Mouse (Mus musculus) embryonic facial prominence, embryonic 13.5 days (tissue): ENCODE results near the gene Rb1. TPM values are rescaled to one million over a fixed set of nuclear protein-coding genes. Genes with fewer than 3 reads are reported as not detected.
A peak's percentile ranks its signal among the peaks of the same experiment; 100 is the strongest.

Source experiments
- ATAC-seq: fragments of 200-750 bp; cut with Nextera tagmentation; 2 replicates; pipeline ENCODE4 v1.8.0; 2017; ENCODE audit warnings: low read depth; ENCODE audit not compliant: insufficient number of reproducible peaks, insufficient read depth, low FRiP score, low TSS enrichment
- H3K27ac ChIP-seq: fragments of 300-500 bp; sonication (generic); 2 replicates; pipeline ENCODE4 v1.5.1; 2015; ENCODE audit warnings: moderate library complexity, mild to moderate bottlenecking, inconsistent platforms
- H3K27me3 ChIP-seq: fragments of 300-500 bp; sonication (generic); 2 replicates; pipeline ENCODE4 v1.6.1; 2015; ENCODE audit warnings: mild to moderate bottlenecking, inconsistent platforms
- H3K36me3 ChIP-seq: fragments of 300-500 bp; sonication (generic); 2 replicates; pipeline ENCODE4 v1.6.1; 2015; ENCODE audit warnings: mild to moderate bottlenecking, inconsistent platforms
- H3K4me1 ChIP-seq: fragments of 300-500 bp; sonication (generic); 2 replicates; pipeline ENCODE4 v1.6.1; 2015; ENCODE audit warnings: inconsistent platforms
- H3K4me2 ChIP-seq: fragments of 300-500 bp; sonication (generic); 2 replicates; pipeline ENCODE4 v1.6.1; 2015; ENCODE audit warnings: moderate library complexity, mild to moderate bottlenecking, inconsistent platforms
- H3K4me3 ChIP-seq: fragments of 300-500 bp; sonication (generic); 2 replicates; pipeline ENCODE4 v1.5.1; 2015; ENCODE audit warnings: mild to moderate bottlenecking, inconsistent platforms
- H3K9ac ChIP-seq: fragments of 300-500 bp; sonication (generic); 2 replicates; pipeline ENCODE4 v1.6.1; 2015; ENCODE audit warnings: mild to moderate bottlenecking, inconsistent platforms
- H3K9me3 ChIP-seq: fragments of 300-500 bp; sonication (generic); 2 replicates; pipeline ENCODE4 v1.6.1; 2016; ENCODE audit warnings: inconsistent platforms
- WGBS: fragments of 180-500 bp; shearing (Covaris S2); methylation state at CpG from one replicate; pipeline ENCODE4 v1.1.7; 2015; ENCODE audit warnings: mixed read lengths; 5-methylcytosine and 5-hydroxymethylcytosine counted together
- polyA plus RNA-seq: library from polyadenylated mRNA; unstranded; fragments of >200 nt; fragmentation: Nextera tagmentation; extraction: Ambion mirVana; gene quantifications from 2 replicates; pipeline ENCODE4 v1.2.1, GENCODE M21; 2015

Gene Rb1
- polyA plus RNA-seq, 1 experiment from 2014 or later, result 19.1 TPM

DNA sequence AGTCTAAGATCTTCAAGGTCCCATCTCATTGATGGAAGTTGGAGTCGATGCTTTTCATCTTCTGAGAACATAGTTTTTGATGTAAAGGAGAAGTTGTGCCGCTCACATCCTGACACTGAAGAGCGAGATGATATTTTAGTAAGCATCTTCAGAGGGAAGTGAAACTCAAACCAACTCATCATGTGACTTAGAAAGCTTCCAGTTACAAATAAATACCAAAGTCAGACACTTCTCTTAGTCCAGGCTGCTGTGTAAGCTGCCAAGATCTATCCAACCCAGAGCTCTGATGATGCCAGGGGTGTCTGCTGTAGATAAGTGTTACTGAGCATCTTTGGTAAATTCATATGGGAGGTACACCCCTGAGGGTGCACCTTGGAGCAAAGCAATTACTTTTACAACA, 8.3 kb upstream of the Rb1 start:
- Histone ChIP-seq H3K27ac (no peak overlapping the region), H3K4me1 (no peaks in the 10 kb centered on the region), H3K36me3 (no peaks in the 10 kb centered on the region), H3K9ac (no peak overlapping the region), H3K9me3 (no peaks in the 10 kb centered on the region), H3K27me3 (no peaks in the 10 kb centered on the region), H3K4me2 (no peak overlapping the region), H3K4me3 (no peak overlapping the region)
- WGBS, result 85% methylated on average over 3 of the region's 3 CpGs
- no peak for ATAC-seq

- H3K9ac ChIP-seq, result no peak overlapping the region
- no peak overlapping the region for H3K27ac ChIP-seq
- H3K27me3 ChIP-seq, result no peaks in the 10 kb centered on the region
- WGBS, result 85% methylated on average over 4 of the region's 4 CpGs
- peaks cover 9% of the 10 kb centered on the region for H3K4me1 ChIP-seq
- H3K4me2 ChIP-seq, result no peak overlapping the region
- H3K36me3 ChIP-seq, result no peaks in the 10 kb centered on the region
- no peak for ATAC-seq
- H3K9me3 ChIP-seq, result no peaks in the 10 kb centered on the region
- H3K4me3 ChIP-seq, result no peak overlapping the region
These were observed 5.8 kb upstream of the Rb1 start for GRCm38 (mm10) chr14:73331386-73331785.

DNA sequence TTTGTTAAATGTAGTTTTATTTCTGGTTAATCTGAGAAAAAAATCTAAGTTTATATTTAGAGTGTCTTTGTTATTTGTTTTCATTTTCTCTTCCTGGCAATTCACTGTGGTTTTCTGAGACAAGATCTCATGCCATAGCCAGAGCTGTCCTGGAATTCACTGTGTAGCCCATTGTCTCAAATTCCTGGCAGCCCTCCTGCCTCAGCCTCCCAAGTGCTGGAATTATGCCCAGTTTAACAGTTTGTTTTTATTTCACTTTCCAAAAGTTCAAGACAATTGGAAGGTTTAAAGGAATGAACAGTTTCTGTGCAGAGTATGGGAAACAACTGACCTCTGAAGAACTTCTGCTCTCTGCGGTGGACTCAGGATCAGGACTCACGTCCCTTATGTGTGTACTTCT, 4.2 kb upstream of the Rb1 start:
- no peaks in the 10 kb centered on the region for H3K36me3 ChIP-seq
- H3K4me3 ChIP-seq, result no peak overlapping the region
- H3K4me1 ChIP-seq, result peaks cover 9% of the 10 kb centered on the region
- no peaks in the 10 kb centered on the region for H3K9me3 ChIP-seq
- 87% methylated on average over 2 of the region's 2 CpGs for WGBS
- H3K4me2 ChIP-seq, result no peak overlapping the region
- ATAC-seq, result no peak
- H3K9ac ChIP-seq, result no peak overlapping the region
- no peak overlapping the region for H3K27ac ChIP-seq
- H3K27me3 ChIP-seq, result no peaks in the 10 kb centered on the region

DNA sequence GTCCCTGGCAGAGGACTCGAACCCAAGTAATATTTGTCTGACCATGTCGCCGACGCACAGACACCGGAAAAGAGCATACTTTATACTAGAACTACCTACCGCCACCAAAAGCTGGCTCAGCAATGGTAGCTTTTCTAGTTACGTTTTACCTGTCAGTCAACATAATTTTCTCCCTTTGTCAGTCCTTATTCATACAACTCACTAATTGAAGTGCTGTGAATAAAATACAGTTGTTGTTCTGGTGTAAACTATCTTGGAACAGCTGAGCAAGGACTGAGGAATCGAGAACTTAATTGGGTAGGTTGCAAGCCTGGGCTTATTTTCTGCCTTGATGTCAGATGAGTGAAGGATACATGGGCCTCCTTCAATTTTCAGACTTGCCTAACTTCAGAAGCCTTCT, 889 bp upstream of the Rb1 start:
- no peak for ATAC-seq
- H3K27me3 ChIP-seq, result no peaks in the 10 kb centered on the region
- peak overlapping the region; percentile 86 for H3K4me2 ChIP-seq
- no peaks in the 10 kb centered on the region for H3K36me3 ChIP-seq
- peak overlapping the region; percentile 85 for H3K9ac ChIP-seq
- no peaks in the 10 kb centered on the region for H3K9me3 ChIP-seq
- H3K4me3 ChIP-seq, result peak overlapping the region; percentile 91
- WGBS, result 6% methylated on average over 8 of the region's 8 CpGs
- peaks cover 17% of the 10 kb centered on the region for H3K4me1 ChIP-seq
- peak overlapping the region; percentile 91 for H3K27ac ChIP-seq

DNA sequence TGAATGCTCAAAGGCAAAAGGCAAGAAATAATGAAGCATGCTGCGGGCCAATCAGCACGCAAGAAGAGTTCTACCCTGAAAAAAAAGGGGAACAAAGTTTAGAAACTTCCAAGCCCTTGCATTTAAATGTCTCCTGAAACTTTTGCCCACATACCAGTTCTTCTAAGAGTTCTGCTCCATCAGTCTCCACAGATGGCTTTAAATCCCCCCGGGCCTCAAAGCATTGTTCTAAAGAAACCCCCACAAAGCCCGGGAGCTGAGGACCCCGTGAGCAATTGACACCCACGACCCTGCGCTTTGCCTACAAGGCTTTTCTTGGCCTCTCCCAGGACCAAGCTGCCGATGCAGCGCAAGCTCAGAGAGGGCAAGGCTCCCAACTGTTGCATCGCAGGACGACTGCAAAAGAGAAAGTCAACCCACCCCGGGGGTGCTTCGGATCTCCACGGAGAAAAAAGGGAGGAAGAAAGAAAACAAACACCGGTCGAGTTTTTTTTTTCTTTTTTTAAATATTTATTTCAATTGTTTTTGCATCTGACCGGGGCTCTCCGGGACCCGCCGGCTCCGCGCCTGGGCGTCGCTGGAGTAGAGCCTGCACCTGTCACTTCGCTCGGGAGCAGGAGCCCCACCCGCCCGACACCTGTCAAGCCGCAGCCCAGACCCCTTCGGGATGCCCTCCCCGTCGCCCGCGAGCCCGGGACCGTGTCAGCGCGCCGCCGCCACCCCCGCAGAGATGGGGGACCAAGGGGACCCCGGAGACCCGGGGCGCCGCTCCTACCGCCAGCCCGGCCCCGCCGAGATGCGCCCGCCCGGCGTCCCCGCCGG, 777 bp downstream of the Rb1 start:
- ATAC-seq, result peak; percentile 65
- WGBS, result under 1% methylated on average over 55 of the region's 55 CpGs
- peak overlapping the region; percentile 91 for H3K27ac ChIP-seq

DNA sequence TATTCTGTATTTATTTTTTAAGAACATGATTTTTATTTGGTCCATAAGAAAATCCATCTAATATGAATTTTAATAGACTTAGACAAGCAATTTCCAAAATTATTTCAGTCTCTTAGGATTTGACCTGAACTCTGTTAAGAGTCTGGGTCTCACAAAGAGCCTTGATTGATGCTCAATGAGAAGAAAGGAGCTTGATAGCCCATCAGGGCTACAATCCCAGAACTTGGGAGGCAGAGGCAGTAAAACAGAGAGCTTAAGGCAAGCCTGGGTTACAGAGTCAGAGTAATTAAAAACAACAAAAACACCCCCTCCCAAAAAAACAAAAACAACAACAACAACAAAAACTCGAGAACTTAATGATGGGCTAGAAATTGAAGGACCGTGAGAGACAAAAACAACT, 1.7 kb downstream of the Rb1 start:
- Histone ChIP-seq H3K27ac (no peak overlapping the region), H3K9ac (no peak overlapping the region), H3K9me3 (no peaks in the 10 kb centered on the region), H3K4me2 (peak overlapping the region; percentile 86), H3K27me3 (no peaks in the 10 kb centered on the region), H3K4me1 (peaks cover 17% of the 10 kb centered on the region), H3K4me3 (peak overlapping the region; percentile 91; the same call in 1 of the 2 replicates), H3K36me3 (no peaks in the 10 kb centered on the region)
- ATAC-seq, result no peak
- 44% methylated on average over 2 of the region's 2 CpGs for WGBS

More for the DNA sequence above, 777 bp downstream of the Rb1 start:
- Histone ChIP-seq H3K9me3 (no peaks in the 10 kb centered on the region), H3K4me2 (peak overlapping the region; percentile 86), H3K9ac (peak overlapping the region; percentile 85), H3K27me3 (no peaks in the 10 kb centered on the region), H3K4me1 (peaks cover 17% of the 10 kb centered on the region), H3K4me3 (peak overlapping the region; percentile 91), H3K36me3 (no peaks in the 10 kb centered on the region)

- WGBS, result 87% methylated on average over 3 of the region's 3 CpGs
- Histone ChIP-seq H3K9ac (no peak overlapping the region), H3K4me3 (no peak overlapping the region), H3K4me1 (peaks cover 13% of the 10 kb centered on the region), H3K36me3 (no peaks in the 10 kb centered on the region), H3K4me2 (no peak overlapping the region), H3K27me3 (no peaks in the 10 kb centered on the region), H3K9me3 (no peaks in the 10 kb centered on the region), H3K27ac (no peak overlapping the region)
- no peak for ATAC-seq
These were observed 3.5 kb downstream of the Rb1 start for GRCm38 (mm10) chr14:73322142-73322541.

DNA sequence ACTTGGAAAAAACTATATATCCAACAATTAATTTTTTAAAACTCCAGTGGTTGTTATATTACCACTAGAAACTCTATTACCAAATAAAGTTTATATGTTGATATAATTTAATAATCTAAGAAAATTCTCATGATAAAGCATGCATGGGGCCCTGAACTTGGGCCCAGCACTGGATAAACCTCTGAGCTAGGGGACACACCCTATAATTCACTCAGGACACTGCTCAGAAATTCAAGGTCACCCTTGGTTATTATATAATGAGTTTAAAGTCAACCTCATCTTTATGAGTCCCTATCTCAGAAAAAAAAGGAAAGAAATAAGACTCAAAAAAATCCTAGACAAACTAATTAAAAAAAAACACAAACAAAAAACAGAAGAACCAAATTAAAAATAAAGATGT, 8.7 kb downstream of the Rb1 start:
- no peak overlapping the region for H3K27ac ChIP-seq
- H3K4me1 ChIP-seq, result no peaks in the 10 kb centered on the region
- H3K27me3 ChIP-seq, result no peaks in the 10 kb centered on the region
- no peak overlapping the region for H3K4me2 ChIP-seq
- no peaks in the 10 kb centered on the region for H3K36me3 ChIP-seq
- ATAC-seq, result no peak
- H3K4me3 ChIP-seq, result no peak overlapping the region
- no peak overlapping the region for H3K9ac ChIP-seq
- no peaks in the 10 kb centered on the region for H3K9me3 ChIP-seq

DNA sequence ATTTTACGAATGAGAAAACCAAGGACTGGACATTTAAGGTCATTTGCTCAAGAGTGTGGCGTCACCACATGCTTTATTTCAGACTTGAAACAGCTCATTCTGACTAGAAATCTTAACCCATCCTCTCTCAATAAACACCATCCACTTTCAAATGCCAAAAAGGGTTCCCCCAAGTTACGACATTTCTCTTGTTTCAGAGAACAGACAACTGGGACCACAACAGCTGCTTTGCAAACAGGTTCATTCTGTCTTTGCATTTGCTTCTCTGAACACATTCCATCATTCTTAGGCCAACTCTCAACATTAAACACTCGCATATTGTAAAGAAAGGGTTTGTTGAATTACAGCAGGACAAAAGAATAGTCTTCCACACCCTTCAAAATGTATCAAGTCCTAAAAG, 11.8 kb downstream of the Rb1 start:
- no peak overlapping the region for H3K9ac ChIP-seq
- H3K4me2 ChIP-seq, result no peak overlapping the region
- H3K4me1 ChIP-seq, result no peaks in the 10 kb centered on the region
- no peak for ATAC-seq
- H3K9me3 ChIP-seq, result no peaks in the 10 kb centered on the region
- H3K27me3 ChIP-seq, result no peaks in the 10 kb centered on the region
- 83% methylated on average over 4 of the region's 4 CpGs for WGBS
- no peak overlapping the region for H3K27ac ChIP-seq
- H3K36me3 ChIP-seq, result no peaks in the 10 kb centered on the region
- no peak overlapping the region for H3K4me3 ChIP-seq

DNA sequence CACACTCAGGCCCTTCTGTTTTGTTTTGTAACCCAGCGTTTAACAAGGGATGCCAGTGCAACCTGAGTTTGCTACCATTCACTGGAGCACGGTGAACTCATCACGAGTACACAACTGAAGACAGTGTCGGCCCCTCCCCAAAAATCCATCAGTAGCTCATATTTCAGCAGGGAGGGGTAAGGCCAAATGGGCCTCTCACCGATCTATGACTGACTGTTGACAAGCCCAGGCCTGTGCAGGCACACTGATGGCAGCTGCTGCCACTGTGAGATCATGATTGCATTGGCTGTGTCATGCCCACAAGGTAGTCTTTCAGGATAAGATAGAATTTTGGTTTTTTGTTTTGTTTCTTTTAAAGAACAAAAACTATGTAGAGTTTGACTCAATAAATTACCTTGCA, 12.2 kb downstream of the Rb1 start:
- Histone ChIP-seq H3K27ac (no peak overlapping the region), H3K4me1 (no peaks in the 10 kb centered on the region), H3K4me3 (no peak overlapping the region), H3K4me2 (no peak overlapping the region), H3K9me3 (no peaks in the 10 kb centered on the region), H3K36me3 (no peaks in the 10 kb centered on the region), H3K9ac (no peak overlapping the region), H3K27me3 (no peaks in the 10 kb centered on the region)
- ATAC-seq, result peak; percentile 48; the same call in 1 of the 2 replicates
- 36% methylated on average over 5 of the region's 5 CpGs for WGBS

GRCm38 (mm10) chr14:73312909-73313308, 12.7 kb downstream of the Rb1 start:
- Histone ChIP-seq H3K9me3 (no peaks in the 10 kb centered on the region), H3K4me1 (no peaks in the 10 kb centered on the region), H3K9ac (no peak overlapping the region), H3K4me2 (no peak overlapping the region), H3K27me3 (no peaks in the 10 kb centered on the region), H3K4me3 (no peak overlapping the region), H3K36me3 (no peaks in the 10 kb centered on the region), H3K27ac (no peak overlapping the region)
- WGBS, result 74% methylated on average over 5 of the region's 5 CpGs
- no peak for ATAC-seq

- 80% methylated on average over 1 of the region's 1 CpGs for WGBS
- H3K27ac ChIP-seq, result no peak overlapping the region
These were observed 18.1 kb downstream of the Rb1 start for GRCm38 (mm10) chr14:73307490-73307889.

More at GRCm38 (mm10) chr14:73307490-73307889, 18.1 kb downstream of the Rb1 start:
- no peaks in the 10 kb centered on the region for H3K9me3 ChIP-seq
- no peaks in the 10 kb centered on the region for H3K4me1 ChIP-seq
- ATAC-seq, result no peak
- H3K4me3 ChIP-seq, result no peak overlapping the region
- H3K9ac ChIP-seq, result no peak overlapping the region
- H3K4me2 ChIP-seq, result no peak overlapping the region
- H3K36me3 ChIP-seq, result no peaks in the 10 kb centered on the region
- H3K27me3 ChIP-seq, result no peaks in the 10 kb centered on the region
